Mouse (Mus musculus): ENCODE measurements around the gene Hivep2. TPM values are rescaled to one million over a fixed set of nuclear protein-coding genes. Genes with fewer than 3 reads are reported as not detected.

The Hivep2 gene
- total RNA-seq, 2 experiments from 2014 or later, result 24.1 to 35.6 TPM

- no peak for DNase-seq (ENCODE audit: low spot score in 2 of 2)
Observed at GRCm38 (mm10) chr10:14018672-14019071, 52.8 kb downstream of the Hivep2 start.

- DNase-seq (ENCODE audit: low spot score in 2 of 2), result no peak
Observed at GRCm38 (mm10) chr10:14019198-14019597, 53.3 kb downstream of the Hivep2 start.

- no peak for DNase-seq (ENCODE audit: low spot score in 2 of 2)
Observed at GRCm38 (mm10) chr10:14020253-14020652, 54.4 kb downstream of the Hivep2 start.

- DNase-seq (ENCODE audit: low spot score in 2 of 2), result no peak
Observed at GRCm38 (mm10) chr10:14024971-14025370, 59.1 kb downstream of the Hivep2 start.

- DNase-seq (ENCODE audit: low spot score in 2 of 2), result no peak
Observed at GRCm38 (mm10) chr10:14027751-14028150, 61.9 kb downstream of the Hivep2 start.

- no peak for DNase-seq (ENCODE audit: low spot score in 2 of 2)
Observed at GRCm38 (mm10) chr10:14028956-14029355, 63.1 kb downstream of the Hivep2 start.

- no peak for DNase-seq (ENCODE audit: low spot score in 2 of 2)
Observed at GRCm38 (mm10) chr10:14030458-14031035, 64.7 kb downstream of the Hivep2 start.

GRCm38 (mm10) chr10:14032532-14032931 lies 66.7 kb downstream of the Hivep2 start:
- no peak for DNase-seq (ENCODE audit: low spot score in 2 of 2)

- DNase-seq (ENCODE audit: low spot score in 2 of 2), result no peak
Observed at GRCm38 (mm10) chr10:14034046-14034445, 68.2 kb downstream of the Hivep2 start.

- no peak for DNase-seq (ENCODE audit: low spot score in 2 of 2)
Observed at GRCm38 (mm10) chr10:14034790-14035189, 68.9 kb downstream of the Hivep2 start.

GRCm38 (mm10) chr10:14035607-14036006 lies 69.7 kb downstream of the Hivep2 start:
- DNase-seq (ENCODE audit: low spot score in 2 of 2), result no peak

- DNase-seq (ENCODE audit: low spot score in 2 of 2), result no peak
Observed at GRCm38 (mm10) chr10:14036472-14036871, 70.6 kb downstream of the Hivep2 start.

GRCm38 (mm10) chr10:14037977-14038489 lies 72.2 kb downstream of the Hivep2 start:
- no peak for DNase-seq (ENCODE audit: low spot score in 2 of 2)

GRCm38 (mm10) chr10:14040716-14041470 lies 75.0 kb downstream of the Hivep2 start:
- DNase-seq (ENCODE audit: low spot score in 2 of 2), result no peak

GRCm38 (mm10) chr10:14041606-14042005 lies 75.7 kb downstream of the Hivep2 start:
- DNase-seq (ENCODE audit: low spot score in 2 of 2), result no peak

- no peak for DNase-seq (ENCODE audit: low spot score in 2 of 2)
Observed at GRCm38 (mm10) chr10:14042539-14043348, 76.9 kb downstream of the Hivep2 start.

GRCm38 (mm10) chr10:14043349-14043710 lies 77.5 kb downstream of the Hivep2 start:
- DNase-seq (ENCODE audit: low spot score in 2 of 2), result no peak

- DNase-seq (ENCODE audit: low spot score in 2 of 2), result no peak
Observed at GRCm38 (mm10) chr10:14044046-14044782, 78.3 kb downstream of the Hivep2 start.

GRCm38 (mm10) chr10:14044783-14045392 lies 79.0 kb downstream of the Hivep2 start:
- DNase-seq (ENCODE audit: low spot score in 2 of 2), result no peak

GRCm38 (mm10) chr10:14045745-14046144 lies 79.9 kb downstream of the Hivep2 start:
- peak in 1 of 2 experiments; percentile 26 for DNase-seq (ENCODE audit: low spot score in 2 of 2)

Measured in adrenal gland, adult 18-20 months (tissue).